Mouse (Mus musculus): Measurements from ENCODE around the gene Zfp119b.
A peak's percentile ranks its signal among the peaks of the same experiment; 100 is the strongest.

Zfp119b gene

GRCm38 (mm10) chr17:55949400-55949799, at the start of gene Zfp119b:
Zfp119b (minus strand) TSS chr17:55949500.
- DNase-seq (ENCODE audit: low read depth, low spot score) = no peak

- DNase-seq (ENCODE audit: low read depth, low spot score) = no peak
Measured at GRCm38 (mm10) chr17:55996007-55996406, 46.7 kb upstream of the Zfp119b start.

GRCm38 (mm10) chr17:55990278-55990898, 41.1 kb upstream of the Zfp119b start:
- DNase-seq (ENCODE audit: low read depth, low spot score) = no peak

GRCm38 (mm10) chr17:55986030-55986961, 37.0 kb upstream of the Zfp119b start, which contains the start of gene Fsd1:
Fsd1 (plus strand) TSS chr17:55986509.
- peak; percentile 67 for DNase-seq (ENCODE audit: low read depth, low spot score)

GRCm38 (mm10) chr17:55977301-55977700, 28.0 kb upstream of the Zfp119b start:
- no peak for DNase-seq (ENCODE audit: low read depth, low spot score)

GRCm38 (mm10) chr17:55976255-55976862, 27.1 kb upstream of the Zfp119b start:
- DNase-seq (ENCODE audit: low read depth, low spot score) = peak; percentile 62

- no peak for DNase-seq (ENCODE audit: low read depth, low spot score)
Measured at GRCm38 (mm10) chr17:55971453-55971852, 22.2 kb upstream of the Zfp119b start.

- no peak for DNase-seq (ENCODE audit: low read depth, low spot score)
Measured at GRCm38 (mm10) chr17:55969966-55970891, 20.9 kb upstream of the Zfp119b start, which contains the start of gene Shd. Shd (plus strand) TSS chr17:55970467.

GRCm38 (mm10) chr17:55969560-55969959, 20.3 kb upstream of the Zfp119b start:
- no peak for DNase-seq (ENCODE audit: low read depth, low spot score)

- DNase-seq (ENCODE audit: low read depth, low spot score) = no peak
Measured at GRCm38 (mm10) chr17:55968210-55968609, 18.9 kb upstream of the Zfp119b start.

- no peak for DNase-seq (ENCODE audit: low read depth, low spot score)
Measured at GRCm38 (mm10) chr17:55967186-55967585, 17.9 kb upstream of the Zfp119b start.

GRCm38 (mm10) chr17:55964996-55965395, 15.7 kb upstream of the Zfp119b start:
- no peak for DNase-seq (ENCODE audit: low read depth, low spot score)

- no peak for DNase-seq (ENCODE audit: low read depth, low spot score)
Measured at GRCm38 (mm10) chr17:55964496-55964895, 15.2 kb upstream of the Zfp119b start.

- DNase-seq (ENCODE audit: low read depth, low spot score) = no peak
Measured at GRCm38 (mm10) chr17:55963171-55963570, 13.9 kb upstream of the Zfp119b start.

GRCm38 (mm10) chr17:55961631-55962030, 12.3 kb upstream of the Zfp119b start:
- DNase-seq (ENCODE audit: low read depth, low spot score) = no peak

- no peak for DNase-seq (ENCODE audit: low read depth, low spot score)
Measured at GRCm38 (mm10) chr17:55960791-55961190, 11.5 kb upstream of the Zfp119b start.

- DNase-seq (ENCODE audit: low read depth, low spot score) = no peak
Measured at GRCm38 (mm10) chr17:55959946-55960740, 10.8 kb upstream of the Zfp119b start.

- DNase-seq (ENCODE audit: low read depth, low spot score) = peak; percentile 83
Measured at GRCm38 (mm10) chr17:55958918-55959728, 9.8 kb upstream of the Zfp119b start, which contains the start of gene Yju2. Yju2 (plus strand) TSS chr17:55959099.

- no peak for DNase-seq (ENCODE audit: low read depth, low spot score)
Measured at GRCm38 (mm10) chr17:55958584-55958886, 9.2 kb upstream of the Zfp119b start.

Data from WW6 (cell line).